In genomic region chr14:105728841-105729240, GRCm38 (mm10) we compare ENCODE assay signal across 34 mouse cellular contexts.
"Had no signal": no experiment of that assay in that cellular context is flagged by ENCODE, and none has a peak within 500 bp of the region (broad histone marks: within the 10 kb centered on the region; RNA-seq: fewer than 3 reads in every experiment).

No protein-coding gene starts in this region.

- H3K27ac ChIP-seq: heart, embryonic 10.5 days; heart, embryonic 13.5 days; heart, embryonic 15.5 days; hindbrain, embryonic 10.5 days; hindbrain, embryonic 12.5 days; hindbrain, embryonic 13.5 days; hindbrain, embryonic 14.5 days; hindbrain, embryonic 15.5 days; hindbrain, postnatal 0 days; intestine, embryonic 15.5 days; kidney, embryonic 15.5 days; kidney, postnatal 0 days had no signal

- H3K27me3 ChIP-seq: heart, embryonic 12.5 days; heart, embryonic 13.5 days; heart, embryonic 15.5 days; hindbrain, embryonic 12.5 days; hindbrain, embryonic 13.5 days; hindbrain, embryonic 15.5 days; intestine, embryonic 15.5 days; kidney, embryonic 15.5 days had no signal

- H3K9me3 ChIP-seq: heart, embryonic 10.5 days; heart, embryonic 12.5 days; heart, embryonic 13.5 days; heart, embryonic 15.5 days; hindbrain, embryonic 10.5 days; hindbrain, embryonic 12.5 days; hindbrain, embryonic 13.5 days; hindbrain, embryonic 15.5 days; intestine, embryonic 15.5 days; kidney, embryonic 15.5 days had no signal

- DNase-seq: heart, postnatal 10 days; heart, postnatal 14 days; heart, postnatal 36 days; heart, postnatal 4 days; kidney, adult 11 months; kidney, adult 18-20 months; kidney, adult 8-10 months; kidney, adult 9 months; kidney, postnatal 10 days; kidney, postnatal 14 days; kidney, postnatal 25 days; kidney, postnatal 36 days; kidney, postnatal 4 days; layer of hippocampus, adult 9-11 months; layer of hippocampus, postnatal 36 days had no signal

- H3K36me3 ChIP-seq: heart, embryonic 10.5 days; heart, embryonic 12.5 days; heart, embryonic 13.5 days; heart, embryonic 15.5 days; hindbrain, embryonic 10.5 days; hindbrain, embryonic 12.5 days; hindbrain, embryonic 13.5 days; hindbrain, embryonic 15.5 days; intestine, embryonic 15.5 days; kidney, embryonic 15.5 days had no signal

- H3K4me3 ChIP-seq: heart, embryonic 10.5 days; heart, embryonic 12.5 days; heart, embryonic 13.5 days; heart, embryonic 15.5 days; hindbrain, embryonic 10.5 days; hindbrain, embryonic 12.5 days; hindbrain, embryonic 13.5 days; hindbrain, embryonic 15.5 days; intestine, embryonic 15.5 days; kidney, embryonic 15.5 days; layer of hippocampus, adult 2 months had no signal

- H3K4me2 ChIP-seq: heart, embryonic 11.5 days; heart, embryonic 12.5 days; heart, embryonic 13.5 days; heart, embryonic 15.5 days; hindbrain, embryonic 12.5 days; hindbrain, embryonic 13.5 days; hindbrain, embryonic 14.5 days; hindbrain, embryonic 15.5 days; intestine, embryonic 15.5 days; kidney, embryonic 15.5 days had no signal

- ATAC-seq: hindbrain, embryonic 16.5 days; hindbrain, postnatal 0 days; inflammation-experienced regulatory T-cells, adult 6 months; intestine, embryonic 15.5 days; intestine, embryonic 16.5 days; intestine, postnatal 0 days had no signal

- H3K9ac ChIP-seq: heart, embryonic 12.5 days; heart, embryonic 13.5 days; heart, embryonic 15.5 days; hindbrain, embryonic 12.5 days; hindbrain, embryonic 13.5 days; hindbrain, embryonic 14.5 days; hindbrain, embryonic 15.5 days; intestine, embryonic 15.5 days; kidney, embryonic 15.5 days had no signal
